Mouse (Mus musculus) MEL (cell line): ENCODE measurements around the gene Mrps10. TPM values are rescaled to one million over a fixed set of nuclear protein-coding genes. Genes with fewer than 3 reads are reported as not detected.

Experiments used
- DNase-seq: peaks from one replicate; pipeline ENCODE4 v3.0.0; 2011; ENCODE audit warnings: low read depth, low spot score
- H3K27ac ChIP-seq: 2 replicates; pipeline ENCODE4 v1.5.1; 2012; ENCODE audit warnings: low read depth, mild to moderate bottlenecking, control low read depth, low read length, moderate library complexity; ENCODE audit not compliant: control insufficient read depth
- H3K27me3 ChIP-seq, 2 experiments: fragments of 150-350 bp in 1 of 2; sonication (generic) in 1 of 2; 2 replicates each; pipeline ENCODE4 v1.6.1; 2012; ENCODE audit warnings: low read length in 2 of 2, mild to moderate bottlenecking in 2 of 2, improper control_type of control experiment in 1 of 2, moderate library complexity in 1 of 2; ENCODE audit not compliant: insufficient read depth in 2 of 2, control insufficient read depth in 1 of 2
- H3K36me3 ChIP-seq, 2 experiments: 2 replicates each; pipeline ENCODE4 v1.6.1; 2012 to 2014; ENCODE audit warnings: low read length in 2 of 2, improper control_type of control experiment in 1 of 2, inconsistent platforms in 1 of 2, mild to moderate bottlenecking in 1 of 2; ENCODE audit not compliant: insufficient read depth in 2 of 2, control insufficient read depth in 1 of 2
- H3K4me1 ChIP-seq, 2 experiments: fragments of 150-350 bp in 1 of 2; sonication (generic) in 1 of 2; 2 replicates each; pipeline ENCODE4 v1.6.1; 2012; ENCODE audit warnings: low read length in 2 of 2, improper control_type of control experiment in 1 of 2, mild to moderate bottlenecking in 1 of 2; ENCODE audit not compliant: insufficient read depth in 2 of 2, control insufficient read depth in 1 of 2
- H3K4me3 ChIP-seq, 2 experiments: fragments of 150-350 bp in 1 of 2; sonication (generic) in 1 of 2; 2 replicates each; pipeline ENCODE4 v1.5.1; 2012; ENCODE audit warnings: low read depth in 2 of 2, low read length in 2 of 2, mild to moderate bottlenecking in 2 of 2, moderate library complexity in 2 of 2, control low read depth in 1 of 2, improper control_type of control experiment in 1 of 2; ENCODE audit not compliant: control insufficient read depth in 1 of 2, insufficient read depth in 1 of 2
- H3K79me2 ChIP-seq: 2 replicates; pipeline ENCODE4 v1.6.1; 2012; ENCODE audit warnings: mild to moderate bottlenecking, low read length, moderate library complexity; ENCODE audit not compliant: control insufficient read depth, poor library complexity, insufficient read depth
- H3K9ac ChIP-seq: 2 replicates; pipeline ENCODE4 v1.6.1; 2012; ENCODE audit warnings: low read depth, mild to moderate bottlenecking, control low read depth, low read length, moderate library complexity; ENCODE audit not compliant: control insufficient read depth, poor library complexity, severe bottlenecking
- H3K9me3 ChIP-seq: fragments of 150-350 bp; sonication (generic); replicated peaks from 2 replicates; pipeline ENCODE4 v1.6.1; 2012; ENCODE audit warnings: mild to moderate bottlenecking, low read length, improper control_type of control experiment, moderate library complexity; ENCODE audit not compliant: insufficient read depth
- CHD1 ChIP-seq: IDR thresholded peaks from 2 replicates; pipeline ENCODE4 v1.6.1; 2012; ENCODE audit warnings: low read depth, mild to moderate bottlenecking, inconsistent platforms, low read length, improper control_type of control experiment
- CHD2 ChIP-seq: IDR thresholded peaks from 2 replicates; pipeline ENCODE4 v1.6.1; 2011; ENCODE audit warnings: low read length, improper control_type of control experiment
- CTCF ChIP-seq, 3 experiments: IDR thresholded peaks in 2 of 3; conservative IDR thresholded peaks in 1 of 3; 2 replicates each; pipeline ENCODE4 v1.5.1; 2011 to 2012; ENCODE audit warnings: low read length in 3 of 3, low read depth in 2 of 3, mild to moderate bottlenecking in 2 of 3, improper control_type of control experiment in 1 of 3, inconsistent platforms in 1 of 3, mixed read lengths in 1 of 3, moderate library complexity in 1 of 3; ENCODE audit not compliant: control insufficient read depth in 1 of 3, insufficient read depth in 1 of 3, poor library complexity in 1 of 3, severe bottlenecking in 1 of 3
- E2F4 ChIP-seq: IDR thresholded peaks from 2 replicates; pipeline ENCODE4 v1.6.1; 2011; ENCODE audit warnings: low read depth, low read length, improper control_type of control experiment, borderline replicate concordance
- ELF1 ChIP-seq: IDR thresholded peaks from 2 replicates; pipeline ENCODE4 v1.6.1; 2014; ENCODE audit warnings: low read depth, mild to moderate bottlenecking, inconsistent platforms, low read length, improper control_type of control experiment, moderate library complexity
- GATA1 ChIP-seq: IDR thresholded peaks from 2 replicates; pipeline ENCODE4 v1.6.1; 2011; ENCODE audit warnings: low read depth, low read length, improper control_type of control experiment
- HCFC1 ChIP-seq: IDR thresholded peaks from 2 replicates; pipeline ENCODE4 v1.6.1; 2012; ENCODE audit warnings: low read depth, mild to moderate bottlenecking, inconsistent platforms, low read length, improper control_type of control experiment, moderate library complexity
- JUND ChIP-seq: IDR thresholded peaks from 2 replicates; pipeline ENCODE4 v1.6.1; 2011; ENCODE audit warnings: low read depth, mild to moderate bottlenecking, improper control_type of control experiment, low read length
- KAT2A ChIP-seq: conservative IDR thresholded peaks from 2 replicates; pipeline ENCODE4 v1.6.1; 2012; ENCODE audit warnings: low read depth, low read length, improper control_type of control experiment, inconsistent platforms
- MAFK ChIP-seq: IDR thresholded peaks from 2 replicates; pipeline ENCODE4 v1.6.1; 2011; ENCODE audit warnings: low read depth, mild to moderate bottlenecking, low read length, improper control_type of control experiment, borderline replicate concordance
- MAX ChIP-seq: IDR thresholded peaks from 2 replicates; pipeline ENCODE4 v1.6.1; 2011; ENCODE audit warnings: low read length, improper control_type of control experiment
- MEF2A ChIP-seq: IDR thresholded peaks from 2 replicates; pipeline ENCODE4 v1.6.1; 2014; ENCODE audit warnings: low read depth, mild to moderate bottlenecking, inconsistent platforms, low read length, improper control_type of control experiment; ENCODE audit not compliant: poor library complexity, insufficient replicate concordance, severe bottlenecking; ENCODE audit errors: extremely low read depth
- MXI1 ChIP-seq: IDR thresholded peaks from 2 replicates; pipeline ENCODE4 v1.6.1; 2011; ENCODE audit warnings: mild to moderate bottlenecking, low read depth, low read length, improper control_type of control experiment
- MYB ChIP-seq: IDR thresholded peaks from 2 replicates; pipeline ENCODE4 v1.6.1; 2011; ENCODE audit warnings: mild to moderate bottlenecking, low read depth, low read length, improper control_type of control experiment
- NELFE ChIP-seq: IDR thresholded peaks from 2 replicates; pipeline ENCODE4 v1.6.1; 2011; ENCODE audit warnings: low read depth, low read length, improper control_type of control experiment
- POLR2AphosphoS2 ChIP-seq: IDR thresholded peaks from 2 replicates; pipeline ENCODE4 v1.6.1; 2011; ENCODE audit warnings: low read length, improper control_type of control experiment
- RAD21 ChIP-seq: IDR thresholded peaks from 2 replicates; pipeline ENCODE4 v1.6.1; 2011; ENCODE audit warnings: mild to moderate bottlenecking, low read depth, low read length, improper control_type of control experiment
- SMC3 ChIP-seq: IDR thresholded peaks from 2 replicates; pipeline ENCODE4 v1.6.1; 2011; ENCODE audit warnings: low read depth, low read length, improper control_type of control experiment
- TAL1 ChIP-seq: IDR thresholded peaks from 2 replicates; pipeline ENCODE4 v1.6.1; 2012; ENCODE audit warnings: mild to moderate bottlenecking, inconsistent platforms, low read length, moderate library complexity, mixed read lengths
- TBP ChIP-seq: IDR thresholded peaks from 2 replicates; pipeline ENCODE4 v1.8.0; 2011; ENCODE audit warnings: low read depth, low read length, improper control_type of control experiment
- UBTF ChIP-seq: IDR thresholded peaks from 2 replicates; pipeline ENCODE4 v1.6.1; 2012; ENCODE audit warnings: low read depth, mild to moderate bottlenecking, inconsistent platforms, low read length, improper control_type of control experiment, moderate library complexity, borderline replicate concordance; ENCODE audit not compliant: insufficient read depth
- USF2 ChIP-seq, 2 experiments: IDR thresholded peaks; 2 replicates each; pipeline ENCODE4 v1.6.1; 2011 to 2012; ENCODE audit warnings: improper control_type of control experiment in 2 of 2, low read length in 2 of 2, borderline replicate concordance in 1 of 2, inconsistent platforms in 1 of 2, low read depth in 1 of 2, mild to moderate bottlenecking in 1 of 2; ENCODE audit not compliant: insufficient read depth in 1 of 2
- ZC3H11A ChIP-seq: IDR thresholded peaks from 2 replicates; pipeline ENCODE4 v1.6.1; 2012; ENCODE audit warnings: low read depth, mild to moderate bottlenecking, inconsistent platforms, low read length, improper control_type of control experiment
- polyA plus RNA-seq, 2 experiments: library from polyadenylated mRNA; stranded (reverse) in 1 of 2; unstranded in 1 of 2; fragments of >175 nt in 1 of 2; fragments of >200 nt in 1 of 2; gene quantifications; 2 replicates each; pipeline versions ENCODE4 v1.2.1 to v1.2.4; 2012; ENCODE audit warnings: low replicate concordance in 2 of 2, low read depth in 1 of 2; ENCODE audit not compliant: insufficient read length in 2 of 2, insufficient read depth in 1 of 2, missing spikeins in 1 of 2
- total RNA-seq: library from RNA; depleted of rRNA; stranded (reverse); fragments of 300-350 nt; gene quantifications from 2 replicates; pipeline ENCODE4 v1.2.3, GENCODE M21; 2012

Mrps10 gene
- total and polyA plus RNA-seq, 3 experiments: 78.9 to 442 (median 107) TPM

- DNase-seq: peak; percentile 10
- Histone ChIP-seq H3K79me2 (no peaks in the 10 kb centered on the region), H3K27ac (no peak overlapping the region), H3K36me3 (no peaks in the 10 kb centered on the region), H3K9ac (no peak overlapping the region), H3K4me3 (no peak overlapping the region), H3K27me3 (peaks cover 0 to 2% of the 10 kb centered on the region in 2 experiments; a peak in 1 of 4 replicates), H3K9me3 (no peaks in the 10 kb centered on the region), H3K4me1 (no peaks in the 10 kb centered on the region; a peak in 1 of 4 replicates)
- no peak for TF ChIP-seq ELF1
- no peak for TF ChIP-seq TBP
- TF ChIP-seq RAD21: peak; percentile 11
- no peak for TF ChIP-seq USF2 (IDR thresholded peaks at IDR 0.05; ENCODE audit: borderline replicate concordance in 1 of 2, insufficient read depth in 1 of 2, low read depth in 1 of 2, low read length in 2 of 2)
- no peak for TF ChIP-seq E2F4
- peak in 2 of 3 experiments; percentile 33 to 37; a peak in 4 of 6 replicates for TF ChIP-seq CTCF (IDR thresholded peaks at IDR 0.05 in 2 of 3, conservative IDR thresholded peaks at IDR 0.05 in 1 of 3; ENCODE audit: control insufficient read depth in 1 of 3, insufficient read depth in 1 of 3, low read depth in 2 of 3, low read length in 3 of 3, poor library complexity in 1 of 3, severe bottlenecking in 1 of 3)
- peak; percentile 27; the same call in 1 of the 2 replicates for TF ChIP-seq SMC3
- no peak for TF ChIP-seq GATA1
- TF ChIP-seq POLR2AphosphoS2: no peak
- TF ChIP-seq JUND: no peak
- TF ChIP-seq ZC3H11A: no peak
- TF ChIP-seq MAFK: peak; percentile 77
- no peak for TF ChIP-seq MYB
- TF ChIP-seq UBTF: no peak
- no peak for TF ChIP-seq CHD2
- no peak for TF ChIP-seq MAX
- no peak for TF ChIP-seq NELFE
Observed at GRCm38 (mm10) chr17:47428831-47429304, 60.2 kb downstream of the Mrps10 start.

- no peak overlapping the region for H3K4me3 ChIP-seq
- H3K9me3 ChIP-seq: no peaks in the 10 kb centered on the region
- TF ChIP-seq KAT2A (no peak), USF2 (IDR thresholded peaks at IDR 0.05; ENCODE audit: borderline replicate concordance in 1 of 2, insufficient read depth in 1 of 2, low read depth in 1 of 2, low read length in 2 of 2) (no peak), ELF1 (no peak), ZC3H11A (peak; percentile 34; the same call in 1 of the 2 replicates), CTCF (IDR thresholded peaks at IDR 0.05 in 2 of 3, conservative IDR thresholded peaks at IDR 0.05 in 1 of 3; ENCODE audit: control insufficient read depth in 1 of 3, insufficient read depth in 1 of 3, low read depth in 2 of 3, low read length in 3 of 3, poor library complexity in 1 of 3, severe bottlenecking in 1 of 3) (peak; percentile 20 to 72 (median 32); a peak in 4 of 6 replicates), MXI1 (no peak), CHD1 (no peak), MEF2A (no peak), RAD21 (peak; percentile 52), TBP (no peak), HCFC1 (no peak), TAL1 (no peak), SMC3 (peak; percentile 78)
- no peaks in the 10 kb centered on the region for H3K4me1 ChIP-seq
- no peaks in the 10 kb centered on the region for H3K79me2 ChIP-seq
- no peak overlapping the region for H3K27ac ChIP-seq
- H3K27me3 ChIP-seq: peaks cover 0 to 2% of the 10 kb centered on the region in 2 experiments; a peak in 1 of 4 replicates
- peak; percentile 55 for DNase-seq
- H3K9ac ChIP-seq: no peak overlapping the region
- no peaks in the 10 kb centered on the region for H3K36me3 ChIP-seq
Observed at GRCm38 (mm10) chr17:47430815-47431214, 62.1 kb downstream of the Mrps10 start.
